Mouse (Mus musculus): ENCODE measurements around the gene Myoz1. TPM values are rescaled to one million over a fixed set of nuclear protein-coding genes. Genes with fewer than 3 reads are reported as not detected.

The Myoz1 gene
- polyA plus RNA-seq, 1 experiment from 2014 or later, result not detected

- H3K9me3 ChIP-seq (ENCODE audit: control insufficient read depth, low read length), result no peaks in the 10 kb centered on the region
- H3K4me3 ChIP-seq (replicated peaks; ENCODE audit: low read length), result peak within 1 kb of the TSS; percentile 86
- DNase-seq (ENCODE audit: low spot score) (peak; percentile 87), ATAC-seq (ENCODE audit: low FRiP score) (peak; percentile 92)
- peak within 1 kb of the TSS; percentile 94 for H3K9ac ChIP-seq
- no peaks in the 10 kb centered on the region for H3K27me3 ChIP-seq (ENCODE audit: control insufficient read depth, insufficient read depth, low read length)
- peaks cover 43% of the 10 kb centered on the region for H3K4me1 ChIP-seq (replicated peaks; ENCODE audit: control insufficient read depth, insufficient read depth, low read length)
- peaks cover 42% of the 10 kb centered on the region for H3K36me3 ChIP-seq (replicated peaks; ENCODE audit: control insufficient read depth, insufficient read depth)
- WGBS, result under 1% methylated on average over 108 of the region's 111 CpGs
- peak within 1 kb of the TSS; percentile 99 for H3K27ac ChIP-seq
- peak within 1 kb of the TSS; percentile 79 for H3K4me2 ChIP-seq (replicated peaks)
Observed at GRCm38 (mm10) chr14:20694884-20695760, 38.8 kb upstream of the Myoz1 start, which contains the start of gene Fut11. Gene Fut11 (plus strand): TSS chr14:20694968.

GRCm38 (mm10) chr14:20694185-20694883 is 38.0 kb upstream of the Myoz1 start:
- no peak for DNase-seq (ENCODE audit: low spot score)
- WGBS, result 51% methylated on average over 13 of the region's 13 CpGs
- H3K36me3 ChIP-seq (replicated peaks; ENCODE audit: control insufficient read depth, insufficient read depth), result peaks cover 49% of the 10 kb centered on the region
- peak overlapping the region; percentile 99 for H3K27ac ChIP-seq
- peak overlapping the region; percentile 86 for H3K4me3 ChIP-seq (replicated peaks; ENCODE audit: low read length)
- H3K9me3 ChIP-seq (ENCODE audit: control insufficient read depth, low read length), result no peaks in the 10 kb centered on the region
- ATAC-seq (ENCODE audit: low FRiP score), result peak; percentile 22
- H3K9ac ChIP-seq, result peak overlapping the region; percentile 94
- H3K27me3 ChIP-seq (ENCODE audit: control insufficient read depth, insufficient read depth, low read length), result no peaks in the 10 kb centered on the region
- H3K4me2 ChIP-seq (replicated peaks), result peak overlapping the region; percentile 79
- H3K4me1 ChIP-seq (replicated peaks; ENCODE audit: control insufficient read depth, insufficient read depth, low read length), result peaks cover 35% of the 10 kb centered on the region

- H3K36me3 ChIP-seq (replicated peaks; ENCODE audit: control insufficient read depth, insufficient read depth), result peaks cover 55% of the 10 kb centered on the region
- H3K4me3 ChIP-seq (replicated peaks; ENCODE audit: low read length), result no peak overlapping the region
- H3K9ac ChIP-seq, result no peak overlapping the region
- H3K4me1 ChIP-seq (replicated peaks; ENCODE audit: control insufficient read depth, insufficient read depth, low read length), result peaks cover 29% of the 10 kb centered on the region
- 92% methylated on average over 10 of the region's 10 CpGs for WGBS
- DNase-seq (ENCODE audit: low spot score) (no peak), ATAC-seq (ENCODE audit: low FRiP score) (no peak)
- no peak overlapping the region for H3K27ac ChIP-seq
- no peak overlapping the region for H3K4me2 ChIP-seq (replicated peaks)
- no peaks in the 10 kb centered on the region for H3K27me3 ChIP-seq (ENCODE audit: control insufficient read depth, insufficient read depth, low read length)
- no peaks in the 10 kb centered on the region for H3K9me3 ChIP-seq (ENCODE audit: control insufficient read depth, low read length)
Observed at GRCm38 (mm10) chr14:20693589-20694101, 37.3 kb upstream of the Myoz1 start.

- no peak for ATAC-seq (ENCODE audit: low FRiP score)
- Histone ChIP-seq H3K4me1 (replicated peaks; ENCODE audit: control insufficient read depth, insufficient read depth, low read length) (peaks cover 14% of the 10 kb centered on the region), H3K27me3 (ENCODE audit: control insufficient read depth, insufficient read depth, low read length) (no peaks in the 10 kb centered on the region), H3K27ac (no peak overlapping the region), H3K4me3 (replicated peaks; ENCODE audit: low read length) (no peak overlapping the region), H3K9ac (no peak overlapping the region), H3K9me3 (ENCODE audit: control insufficient read depth, low read length) (no peaks in the 10 kb centered on the region), H3K4me2 (replicated peaks) (no peak overlapping the region), H3K36me3 (replicated peaks; ENCODE audit: control insufficient read depth, insufficient read depth) (peaks cover 74% of the 10 kb centered on the region)
- no peak for DNase-seq (ENCODE audit: low spot score)
- WGBS, result 96% methylated on average over 6 of the region's 6 CpGs
Observed at GRCm38 (mm10) chr14:20691772-20692171, 35.4 kb upstream of the Myoz1 start.

GRCm38 (mm10) chr14:20689009-20689408 is 32.7 kb upstream of the Myoz1 start:
- H3K4me1 ChIP-seq (replicated peaks; ENCODE audit: control insufficient read depth, insufficient read depth, low read length), result no peaks in the 10 kb centered on the region
- WGBS, result 95% methylated on average over 2 of the region's 2 CpGs
- no peak overlapping the region for H3K4me3 ChIP-seq (replicated peaks; ENCODE audit: low read length)
- no peaks in the 10 kb centered on the region for H3K27me3 ChIP-seq (ENCODE audit: control insufficient read depth, insufficient read depth, low read length)
- DNase-seq (ENCODE audit: low spot score), result no peak
- H3K27ac ChIP-seq, result no peak overlapping the region
- no peak for ATAC-seq (ENCODE audit: low FRiP score)
- H3K9ac ChIP-seq, result no peak overlapping the region
- H3K4me2 ChIP-seq (replicated peaks), result no peak overlapping the region
- peaks cover 100% of the 10 kb centered on the region for H3K36me3 ChIP-seq (replicated peaks; ENCODE audit: control insufficient read depth, insufficient read depth)
- H3K9me3 ChIP-seq (ENCODE audit: control insufficient read depth, low read length), result no peaks in the 10 kb centered on the region

- ATAC-seq (ENCODE audit: low FRiP score) (no peak), DNase-seq (ENCODE audit: low spot score) (no peak)
- Histone ChIP-seq H3K4me3 (replicated peaks; ENCODE audit: low read length) (no peak overlapping the region), H3K27me3 (ENCODE audit: control insufficient read depth, insufficient read depth, low read length) (no peaks in the 10 kb centered on the region), H3K36me3 (replicated peaks; ENCODE audit: control insufficient read depth, insufficient read depth) (peaks cover 100% of the 10 kb centered on the region), H3K4me1 (replicated peaks; ENCODE audit: control insufficient read depth, insufficient read depth, low read length) (no peaks in the 10 kb centered on the region), H3K9ac (no peak overlapping the region), H3K27ac (no peak overlapping the region), H3K9me3 (ENCODE audit: control insufficient read depth, low read length) (no peaks in the 10 kb centered on the region), H3K4me2 (replicated peaks) (no peak overlapping the region)
- 98% methylated on average over 3 of the region's 3 CpGs for WGBS
Observed at GRCm38 (mm10) chr14:20686576-20686975, 30.2 kb upstream of the Myoz1 start.

GRCm38 (mm10) chr14:20682498-20682897 is 26.2 kb upstream of the Myoz1 start:
- Histone ChIP-seq H3K36me3 (replicated peaks; ENCODE audit: control insufficient read depth, insufficient read depth) (peaks cover 99% of the 10 kb centered on the region), H3K27me3 (ENCODE audit: control insufficient read depth, insufficient read depth, low read length) (no peaks in the 10 kb centered on the region), H3K4me3 (replicated peaks; ENCODE audit: low read length) (no peak overlapping the region), H3K9me3 (ENCODE audit: control insufficient read depth, low read length) (no peaks in the 10 kb centered on the region), H3K9ac (no peak overlapping the region), H3K4me1 (replicated peaks; ENCODE audit: control insufficient read depth, insufficient read depth, low read length) (no peaks in the 10 kb centered on the region), H3K27ac (no peak overlapping the region), H3K4me2 (replicated peaks) (no peak overlapping the region)
- no peak for ATAC-seq (ENCODE audit: low FRiP score)
- no peak for DNase-seq (ENCODE audit: low spot score)
- 75% methylated on average over 3 of the region's 3 CpGs for WGBS

GRCm38 (mm10) chr14:20681742-20682141 is 25.4 kb upstream of the Myoz1 start:
- DNase-seq (ENCODE audit: low spot score), result no peak
- Histone ChIP-seq H3K27ac (no peak overlapping the region), H3K4me1 (replicated peaks; ENCODE audit: control insufficient read depth, insufficient read depth, low read length) (no peaks in the 10 kb centered on the region), H3K9ac (no peak overlapping the region), H3K9me3 (ENCODE audit: control insufficient read depth, low read length) (no peaks in the 10 kb centered on the region), H3K4me3 (replicated peaks; ENCODE audit: low read length) (no peak overlapping the region), H3K27me3 (ENCODE audit: control insufficient read depth, insufficient read depth, low read length) (no peaks in the 10 kb centered on the region), H3K36me3 (replicated peaks; ENCODE audit: control insufficient read depth, insufficient read depth) (peaks cover 99% of the 10 kb centered on the region), H3K4me2 (replicated peaks) (no peak overlapping the region)
- ATAC-seq (ENCODE audit: low FRiP score), result no peak
- WGBS, result 95% methylated on average over 2 of the region's 2 CpGs

GRCm38 (mm10) chr14:20677906-20678305 is 21.6 kb upstream of the Myoz1 start:
- H3K36me3 ChIP-seq (replicated peaks; ENCODE audit: control insufficient read depth, insufficient read depth), result peaks cover 72% of the 10 kb centered on the region
- no peak overlapping the region for H3K4me2 ChIP-seq (replicated peaks)

More at GRCm38 (mm10) chr14:20677906-20678305, 21.6 kb upstream of the Myoz1 start:
- Histone ChIP-seq H3K4me3 (replicated peaks; ENCODE audit: low read length) (no peak overlapping the region), H3K27me3 (ENCODE audit: control insufficient read depth, insufficient read depth, low read length) (no peaks in the 10 kb centered on the region), H3K27ac (no peak overlapping the region), H3K4me1 (replicated peaks; ENCODE audit: control insufficient read depth, insufficient read depth, low read length) (peaks cover 18% of the 10 kb centered on the region), H3K9ac (no peak overlapping the region), H3K9me3 (ENCODE audit: control insufficient read depth, low read length) (no peaks in the 10 kb centered on the region)
- ATAC-seq (ENCODE audit: low FRiP score), result no peak
- DNase-seq (ENCODE audit: low spot score), result no peak
- 94% methylated on average over 4 of the region's 4 CpGs for WGBS

All from hindbrain, embryonic 14.5 days (tissue).